Mouse (Mus musculus) E14TG2a.4 (cell line): ENCODE measurements at regions not wholly inside any gene's neighbourhood (a gene's known extent, or its start where the extent isn't known, plus 50 kb on each side); places are given as distances from the start of the nearest gene placed in this dataset.

Source experiments
- CTCF ChIP-seq: conservative IDR thresholded peaks from 2 replicates; pipeline ENCODE4 v1.5.1; 2014; ENCODE audit warnings: low read length
- NANOG ChIP-seq: IDR thresholded peaks from 2 replicates; pipeline ENCODE4 v1.6.1; 2014; ENCODE audit warnings: borderline replicate concordance, low read length, mixed read lengths
- POU5F1 ChIP-seq: IDR thresholded peaks from 2 replicates; pipeline ENCODE4 v1.6.1; 2014; ENCODE audit warnings: low read length, borderline replicate concordance

GRCm38 (mm10) chr4:81726761-81727723, 284.4 kb upstream of the Mpdz start:
- TF ChIP-seq CTCF, result no peak
- no peak for TF ChIP-seq NANOG
- no peak for TF ChIP-seq POU5F1
